Mouse (Mus musculus) CH12.LX (cell line): ENCODE measurements at regions not wholly inside any gene's neighbourhood (a gene's known extent, or its start where the extent isn't known, plus 50 kb on each side); places are given as distances from the start of the nearest gene placed in this dataset.

Experiments used
- DNase-seq: peaks from one replicate; pipeline ENCODE4 v3.0.0-alpha.2; 2013; ENCODE audit errors: extremely low read depth
- H3K27ac ChIP-seq: 2 replicates; pipeline ENCODE4 v1.5.1; 2012; ENCODE audit warnings: low read depth, mild to moderate bottlenecking, control low read depth, moderate library complexity; ENCODE audit not compliant: insufficient read depth
- H3K27me3 ChIP-seq: replicated peaks from 2 replicates; pipeline ENCODE3; 2012; ENCODE audit warnings: inconsistent platforms
- H3K36me3 ChIP-seq, 2 experiments: replicated peaks in 1 of 2; 2 replicates each; pipeline versions ENCODE3 to v1.6.1; 2012; ENCODE audit warnings: inconsistent platforms in 1 of 2, low read length in 1 of 2, mild to moderate bottlenecking in 1 of 2, mixed read lengths in 1 of 2, moderate library complexity in 1 of 2; ENCODE audit not compliant: control insufficient read depth in 1 of 2, insufficient read depth in 1 of 2
- H3K4me1 ChIP-seq, 2 experiments: 2 replicates each; pipeline ENCODE4 v1.6.1; 2012; ENCODE audit warnings: inconsistent platforms in 1 of 2, moderate library complexity in 1 of 2; ENCODE audit not compliant: insufficient read depth in 2 of 2, control insufficient read depth in 1 of 2
- H3K4me2 ChIP-seq: 2 replicates; pipeline ENCODE4 v1.6.1; 2012; ENCODE audit warnings: low read depth, mild to moderate bottlenecking, control low read depth; ENCODE audit not compliant: poor library complexity, insufficient read depth, severe bottlenecking
- H3K4me3 ChIP-seq, 3 experiments: fragments of 150-350 bp in 1 of 3; sonication (generic) in 1 of 3; replicated peaks in 1 of 3; 2 replicates each; pipeline versions ENCODE3 to v1.5.1; 2011 to 2012; ENCODE audit warnings: low read depth in 2 of 3, low read length in 2 of 3, mild to moderate bottlenecking in 2 of 3, moderate library complexity in 2 of 3, control low read depth in 1 of 3, improper control_type of control experiment in 1 of 3, inconsistent platforms in 1 of 3, mixed read lengths in 1 of 3; ENCODE audit not compliant: poor library complexity in 1 of 3
- H3K79me2 ChIP-seq: replicated peaks from 2 replicates; pipeline ENCODE4 v1.6.1; 2012; ENCODE audit warnings: mild to moderate bottlenecking, moderate library complexity; ENCODE audit not compliant: control insufficient read depth, poor library complexity, insufficient read depth, severe bottlenecking; ENCODE audit errors: extremely low read depth
- H3K9ac ChIP-seq: 2 replicates; pipeline ENCODE4 v1.6.1; 2012; ENCODE audit warnings: low read depth, mild to moderate bottlenecking, control low read depth, moderate library complexity; ENCODE audit not compliant: insufficient read depth
- H3K9me3 ChIP-seq: replicated peaks from 2 replicates; pipeline ENCODE3; 2012; ENCODE audit warnings: low read length, inconsistent platforms, mixed read lengths
- BHLHE40 ChIP-seq: IDR thresholded peaks from 2 replicates; pipeline ENCODE4 v1.6.1; 2011; ENCODE audit warnings: mild to moderate bottlenecking, low read depth, low read length, improper control_type of control experiment
- CHD2 ChIP-seq: IDR thresholded peaks from 2 replicates; pipeline ENCODE4 v1.6.1; 2011; ENCODE audit warnings: low read length, improper control_type of control experiment
- CTCF ChIP-seq, 2 experiments: IDR thresholded peaks in 1 of 2; conservative IDR thresholded peaks in 1 of 2; 2 replicates each; pipeline ENCODE4 v1.5.1; 2011 to 2012; ENCODE audit warnings: low read depth in 2 of 2, low read length in 2 of 2, improper control_type of control experiment in 1 of 2, inconsistent platforms in 1 of 2, mild to moderate bottlenecking in 1 of 2, moderate library complexity in 1 of 2
- E2F4 ChIP-seq: IDR thresholded peaks from 2 replicates; pipeline ENCODE4 v1.6.1; 2011; ENCODE audit warnings: low read depth, low read length, improper control_type of control experiment; ENCODE audit not compliant: insufficient replicate concordance
- EP300 ChIP-seq: IDR thresholded peaks from 2 replicates; pipeline ENCODE4 v1.6.1; 2011; ENCODE audit warnings: low read length, improper control_type of control experiment
- JUN ChIP-seq: IDR thresholded peaks from 2 replicates; pipeline ENCODE4 v1.6.1; 2011; ENCODE audit warnings: low read depth, mild to moderate bottlenecking, low read length, improper control_type of control experiment, moderate library complexity; ENCODE audit not compliant: insufficient read depth
- JUND ChIP-seq: conservative IDR thresholded peaks from 2 replicates; pipeline ENCODE4 v1.6.1; 2011; ENCODE audit warnings: low read depth, low read length, improper control_type of control experiment
- KAT2A ChIP-seq: IDR thresholded peaks from 2 replicates; pipeline ENCODE4 v1.6.1; 2012; ENCODE audit warnings: low read length, improper control_type of control experiment, inconsistent platforms; ENCODE audit not compliant: insufficient replicate concordance
- MAX ChIP-seq: IDR thresholded peaks from 2 replicates; pipeline ENCODE4 v1.6.1; 2011; ENCODE audit warnings: low read length, improper control_type of control experiment
- MAZ ChIP-seq: IDR thresholded peaks from 2 replicates; pipeline ENCODE4 v1.6.1; 2012; ENCODE audit warnings: low read depth, mild to moderate bottlenecking, inconsistent platforms, low read length, improper control_type of control experiment, moderate library complexity
- MEF2A ChIP-seq: IDR thresholded peaks from 2 replicates; pipeline ENCODE4 v1.6.1; 2014; ENCODE audit warnings: low read depth, mild to moderate bottlenecking, inconsistent platforms, low read length, improper control_type of control experiment, borderline replicate concordance
- RCOR1 ChIP-seq: conservative IDR thresholded peaks from 2 replicates; pipeline ENCODE4 v1.6.1; 2012; ENCODE audit warnings: low read depth, mild to moderate bottlenecking, inconsistent platforms, low read length, improper control_type of control experiment
- SIN3A ChIP-seq: IDR thresholded peaks from 2 replicates; pipeline ENCODE4 v1.6.1; 2012; ENCODE audit warnings: low read length, improper control_type of control experiment, inconsistent platforms
- SMC3 ChIP-seq: IDR thresholded peaks from 2 replicates; pipeline ENCODE4 v1.6.1; 2011; ENCODE audit warnings: low read depth, low read length, improper control_type of control experiment
- USF2 ChIP-seq: conservative IDR thresholded peaks from 2 replicates; pipeline ENCODE4 v1.6.1; 2011; ENCODE audit warnings: low read depth, low read length, improper control_type of control experiment
- ZMIZ1 ChIP-seq: IDR thresholded peaks from 2 replicates; pipeline ENCODE4 v1.6.1; 2012; ENCODE audit warnings: low read depth, mild to moderate bottlenecking, inconsistent platforms, low read length, improper control_type of control experiment
- dilution Hi-C: fragments of 300-500 bp; cut with MboI; formaldehyde crosslinking; loops from 2 replicates; pipeline ENCODE4 v1.14.3; 2020; ENCODE audit warnings: low sequenced_read_pairs; ENCODE audit not compliant: extremely low pct_unique_long_range_greater_than_20kb, extremely low pct_ligation_motif_present
- in situ Hi-C: fragments of 300-500 bp; cut with MboI; formaldehyde crosslinking; loops from 3 replicates; pipeline ENCODE4 v1.14.3; 2019; ENCODE audit warnings: low sequenced_read_pairs, low pct_ligation_motif_present, low pct_unique_long_range_greater_than_20kb, mixed read lengths

- TF ChIP-seq EP300 = 0 out of 2 replicates have a peak, but pooled peaks have one; percentile 53
- TF ChIP-seq MEF2A = peak; percentile 96
- no peak for TF ChIP-seq E2F4
- TF ChIP-seq MAX = no peak
- no peak for TF ChIP-seq JUN
- TF ChIP-seq CTCF (conservative IDR thresholded peaks at IDR 0.05 in 1 of 2, IDR thresholded peaks at IDR 0.05 in 1 of 2; ENCODE audit: low read depth in 2 of 2, low read length in 2 of 2) = no peak
- TF ChIP-seq BHLHE40 = peak; percentile 85
Measured at GRCm38 (mm10) chr10:98611707-98612360, 302.4 kb upstream of the Atp2b1 start (continued).

- H3K4me2 ChIP-seq = no peak overlapping the region
- dilution Hi-C loops = no loop called here
- H3K9ac ChIP-seq = no peak overlapping the region
- H3K27ac ChIP-seq = no peak overlapping the region
- no peaks in the 10 kb centered on the region for H3K27me3 ChIP-seq
- H3K9me3 ChIP-seq = no peaks in the 10 kb centered on the region
- no peaks in the 10 kb centered on the region for H3K79me2 ChIP-seq
- H3K4me1 ChIP-seq = peaks cover 2 to 4% of the 10 kb centered on the region in 2 experiments; a peak in 2 of 4 replicates
- in situ Hi-C loops = no loop called here
- no peak overlapping the region for H3K4me3 ChIP-seq
- no peak for DNase-seq
- H3K36me3 ChIP-seq = no peaks in the 10 kb centered on the region
- TF ChIP-seq KAT2A (no peak), MAZ (no peak), CHD2 (no peak), EP300 (no peak), JUND (no peak), SIN3A (no peak), USF2 (no peak), MAX (no peak), SMC3 (no peak)
Measured at GRCm38 (mm10) chr10:98618736-98619525, 295.3 kb upstream of the Atp2b1 start.

GRCm38 (mm10) chr10:98624103-98624502 is 290.1 kb upstream of the Atp2b1 start:
- H3K79me2 ChIP-seq = no peaks in the 10 kb centered on the region
- DNase-seq = no peak
- peaks cover 0 to 7% of the 10 kb centered on the region in 2 experiments; a peak in 2 of 4 replicates for H3K4me1 ChIP-seq
- H3K4me3 ChIP-seq = no peak overlapping the region
- no peak overlapping the region for H3K9ac ChIP-seq
- peak overlapping the region; percentile 78 for H3K4me2 ChIP-seq
- no peak for TF ChIP-seq RCOR1
- no peak for TF ChIP-seq ZMIZ1
- TF ChIP-seq BHLHE40 = no peak
- H3K36me3 ChIP-seq = no peaks in the 10 kb centered on the region
- no peaks in the 10 kb centered on the region for H3K9me3 ChIP-seq
- dilution Hi-C loops (no loop called here), in situ Hi-C loops (no loop called here)
- no peak overlapping the region for H3K27ac ChIP-seq
- no peaks in the 10 kb centered on the region for H3K27me3 ChIP-seq
